Comparison of ENCODE assay signal across 2 mouse cellular contexts in genomic region chr17:35267399-35268086, GRCm38 (mm10).
TF ChIP-seq lines count a peak whose summit lies in the region.

No protein-coding gene starts in this region.

TF ChIP-seq in CH12.LX, 34 proteins besides CTCF, POLR2A, EP300 and RAD21:
- TF ChIP-seq POLR2AphosphoS2 (IDR thresholded peaks at IDR 0.05; ENCODE audit: low read depth, low read length) = peak; percentile 91
- TF ChIP-seq USF2 (conservative IDR thresholded peaks at IDR 0.05; ENCODE audit: low read depth, low read length) = no peak
TF ChIP-seq in CH12.LX: peak in this region for 1.

TF ChIP-seq in MEL, 35 proteins besides CTCF, POLR2A, EP300 and RAD21:
- TF ChIP-seq SIN3A (IDR thresholded peaks at IDR 0.05; ENCODE audit: low read length) (0 out of 2 replicates have a peak, but pooled peaks have one; percentile 28), ETS1 (IDR thresholded peaks at IDR 0.05; ENCODE audit: low read depth, low read length) (no peak), ZMIZ1 (IDR thresholded peaks at IDR 0.05; ENCODE audit: low read depth, low read length) (0 out of 2 replicates have a peak, but pooled peaks have one; percentile 33)
